Mouse (Mus musculus): ENCODE results near the gene Lrmda.
A peak's percentile ranks its signal among the peaks of the same experiment; 100 is the strongest.
"Not testable (repeated sequence)": the region's sequence is repeated elsewhere in the genome, so short reads cannot be mapped to it uniquely, and the experiment has no call there.

Lrmda gene

GRCm38 (mm10) chr14:22545887-22546675 is 526.6 kb downstream of the Lrmda start:
- DNase-seq: no peak

- no peak for DNase-seq
These were observed 527.1 kb downstream of the Lrmda start for GRCm38 (mm10) chr14:22546676-22546984.

GRCm38 (mm10) chr14:22548286-22548685 is 528.8 kb downstream of the Lrmda start:
- no peak for DNase-seq

- no peak for DNase-seq
These were observed 529.7 kb downstream of the Lrmda start for GRCm38 (mm10) chr14:22549166-22549565.

- DNase-seq: no peak
These were observed 532.8 kb downstream of the Lrmda start for GRCm38 (mm10) chr14:22552358-22552757.

GRCm38 (mm10) chr14:22552841-22553240 is 533.3 kb downstream of the Lrmda start:
- no peak for DNase-seq

- DNase-seq: no peak
These were observed 534.2 kb downstream of the Lrmda start for GRCm38 (mm10) chr14:22553717-22554116.

- no peak for DNase-seq
These were observed 553.0 kb downstream of the Lrmda start for GRCm38 (mm10) chr14:22572486-22572885.

- no peak for DNase-seq
These were observed 554.1 kb downstream of the Lrmda start for GRCm38 (mm10) chr14:22573585-22573984.

GRCm38 (mm10) chr14:22574006-22574405 is 554.5 kb downstream of the Lrmda start:
- no peak for DNase-seq

- DNase-seq: no peak
These were observed 556.9 kb downstream of the Lrmda start for GRCm38 (mm10) chr14:22576441-22576840.

- DNase-seq: no peak
These were observed 558.0 kb downstream of the Lrmda start for GRCm38 (mm10) chr14:22577411-22578037.

GRCm38 (mm10) chr14:22578224-22578623 is 558.7 kb downstream of the Lrmda start:
- DNase-seq: peak; percentile 67

- DNase-seq: no peak
These were observed 559.5 kb downstream of the Lrmda start for GRCm38 (mm10) chr14:22578986-22579385.

GRCm38 (mm10) chr14:22582065-22582464 is 562.6 kb downstream of the Lrmda start:
- no peak for DNase-seq

GRCm38 (mm10) chr14:22586281-22586680 is 566.8 kb downstream of the Lrmda start:
- DNase-seq: no peak

- DNase-seq: no peak
These were observed 567.3 kb downstream of the Lrmda start for GRCm38 (mm10) chr14:22586796-22587195.

- DNase-seq: no peak
These were observed 567.9 kb downstream of the Lrmda start for GRCm38 (mm10) chr14:22587285-22587957.

GRCm38 (mm10) chr14:22587958-22588296 is 568.4 kb downstream of the Lrmda start:
- DNase-seq: no peak

- DNase-seq: not testable (repeated sequence)
These were observed 568.9 kb downstream of the Lrmda start for GRCm38 (mm10) chr14:22588394-22588793.

- no peak for DNase-seq
These were observed 570.1 kb downstream of the Lrmda start for GRCm38 (mm10) chr14:22589503-22590215.

- no peak for DNase-seq
These were observed 571.7 kb downstream of the Lrmda start for GRCm38 (mm10) chr14:22591186-22591585.

- no peak for DNase-seq
These were observed 578.0 kb downstream of the Lrmda start for GRCm38 (mm10) chr14:22597508-22597907.

- DNase-seq: no peak
These were observed 579.1 kb downstream of the Lrmda start for GRCm38 (mm10) chr14:22598638-22599037.
